Mouse (Mus musculus) brain, embryonic 14.5 days (tissue): ENCODE measurements around the gene Chil3.

ENCODE experiments used
- CTCF ChIP-seq: fragments of 200-500 bp; IDR thresholded peaks from 2 replicates; pipeline ENCODE4 v1.5.1; 2012; ENCODE audit warnings: inconsistent platforms, mild to moderate bottlenecking, moderate library complexity, borderline replicate concordance; ENCODE audit not compliant: insufficient read depth, insufficient read length; ENCODE audit errors: extremely low read depth
- POLR2A ChIP-seq: fragments of 200-500 bp; IDR thresholded peaks from 2 replicates; pipeline ENCODE4 v1.6.1; 2012; ENCODE audit warnings: mild to moderate bottlenecking, inconsistent platforms, borderline replicate concordance; ENCODE audit not compliant: poor library complexity, insufficient read depth, insufficient read length, severe bottlenecking; ENCODE audit errors: extremely low read depth

GRCm38 (mm10) chr3:106167464-106167863 lies at the start of gene Chil3:
- TF ChIP-seq CTCF = no peak
- TF ChIP-seq POLR2A = no peak
